Mouse (Mus musculus): ENCODE results near the gene Vdr. TPM values are rescaled to one million over a fixed set of nuclear protein-coding genes. Genes with fewer than 3 reads are reported as not detected.
"Not testable (repeated sequence)": the region's sequence is repeated elsewhere in the genome, so short reads cannot be mapped to it uniquely, and the experiment has no call there.

Vdr gene
- polyA plus RNA-seq, 1 experiment from 2014 or later, result 0.15 TPM

- Histone ChIP-seq H3K27me3 (ENCODE audit: control insufficient read depth, insufficient read depth, low read depth, low read length) (no peaks in the 10 kb centered on the region), H3K9ac (ENCODE audit: low read depth, low read length) (no peak overlapping the region), H3K4me2 (ENCODE audit: low read length) (no peak overlapping the region), H3K36me3 (ENCODE audit: control insufficient read depth, insufficient read depth, low read length) (no peaks in the 10 kb centered on the region), H3K27ac (ENCODE audit: low read length) (no peak overlapping the region), H3K4me3 (ENCODE audit: low read depth, low read length) (no peak overlapping the region), H3K9me3 (replicated peaks; ENCODE audit: control insufficient read depth, low read length, poor library complexity, severe bottlenecking) (no peaks in the 10 kb centered on the region), H3K4me1 (ENCODE audit: control insufficient read depth, insufficient read depth, low read length) (no peaks in the 10 kb centered on the region)
- ATAC-seq, result no peak
- 81% methylated on average over 9 of the region's 9 CpGs for WGBS
Measured at GRCm38 (mm10) chr15:97880441-97880840, 30.0 kb downstream of the Vdr start.

- Histone ChIP-seq H3K36me3 (ENCODE audit: control insufficient read depth, insufficient read depth, low read length) (no peaks in the 10 kb centered on the region), H3K4me3 (ENCODE audit: low read depth, low read length) (no peak overlapping the region), H3K9me3 (replicated peaks; ENCODE audit: control insufficient read depth, low read length, poor library complexity, severe bottlenecking) (no peaks in the 10 kb centered on the region), H3K27ac (ENCODE audit: low read length) (no peak overlapping the region), H3K4me1 (ENCODE audit: control insufficient read depth, insufficient read depth, low read length) (no peaks in the 10 kb centered on the region), H3K4me2 (ENCODE audit: low read length) (no peak overlapping the region), H3K9ac (ENCODE audit: low read depth, low read length) (no peak overlapping the region), H3K27me3 (ENCODE audit: control insufficient read depth, insufficient read depth, low read depth, low read length) (no peaks in the 10 kb centered on the region)
- WGBS, result 90% methylated on average over 7 of the region's 7 CpGs
- no peak for ATAC-seq
Measured at GRCm38 (mm10) chr15:97878696-97879328, 31.6 kb downstream of the Vdr start.

- H3K4me2 ChIP-seq (ENCODE audit: low read length), result no peak overlapping the region
- H3K36me3 ChIP-seq (ENCODE audit: control insufficient read depth, insufficient read depth, low read length), result no peaks in the 10 kb centered on the region
- no peaks in the 10 kb centered on the region for H3K4me1 ChIP-seq (ENCODE audit: control insufficient read depth, insufficient read depth, low read length)
- no peak overlapping the region for H3K4me3 ChIP-seq (ENCODE audit: low read depth, low read length)
- no peaks in the 10 kb centered on the region for H3K9me3 ChIP-seq (replicated peaks; ENCODE audit: control insufficient read depth, low read length, poor library complexity, severe bottlenecking)
- H3K27ac ChIP-seq (ENCODE audit: low read length), result no peak overlapping the region
- H3K27me3 ChIP-seq (ENCODE audit: control insufficient read depth, insufficient read depth, low read depth, low read length), result no peaks in the 10 kb centered on the region
- no peak overlapping the region for H3K9ac ChIP-seq (ENCODE audit: low read depth, low read length)
- ATAC-seq, result no peak
- 90% methylated on average over 8 of the region's 8 CpGs for WGBS
Measured at GRCm38 (mm10) chr15:97875784-97876183, 34.6 kb downstream of the Vdr start.

DNA sequence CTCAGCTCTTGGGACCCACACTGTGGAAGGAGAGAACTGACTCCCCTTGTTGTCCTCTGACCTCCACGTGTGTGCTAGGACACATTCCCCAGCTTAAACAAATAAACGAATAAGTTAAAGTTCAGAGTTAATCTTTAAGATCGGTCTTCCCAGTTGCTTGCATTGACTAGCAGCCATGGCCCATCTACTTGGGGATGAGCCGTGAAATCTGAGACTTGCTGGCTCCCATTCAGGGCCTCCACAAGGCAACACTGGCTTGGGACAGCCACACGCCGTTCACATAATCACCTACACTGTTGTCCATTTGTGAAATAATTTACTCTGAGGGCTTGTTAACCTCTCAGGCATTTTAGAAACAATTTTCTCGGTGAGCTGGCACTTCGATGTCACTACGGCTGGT, 36.7 kb downstream of the Vdr start:
- no peaks in the 10 kb centered on the region for H3K9me3 ChIP-seq (replicated peaks; ENCODE audit: control insufficient read depth, low read length, poor library complexity, severe bottlenecking)
- H3K4me2 ChIP-seq (ENCODE audit: low read length), result no peak overlapping the region
- no peak overlapping the region for H3K27ac ChIP-seq (ENCODE audit: low read length)
- H3K4me3 ChIP-seq (ENCODE audit: low read depth, low read length), result no peak overlapping the region
- WGBS, result 83% methylated on average over 9 of the region's 9 CpGs
- no peaks in the 10 kb centered on the region for H3K27me3 ChIP-seq (ENCODE audit: control insufficient read depth, insufficient read depth, low read depth, low read length)
- no peak overlapping the region for H3K9ac ChIP-seq (ENCODE audit: low read depth, low read length)
- no peak for ATAC-seq
- no peaks in the 10 kb centered on the region for H3K36me3 ChIP-seq (ENCODE audit: control insufficient read depth, insufficient read depth, low read length)
- H3K4me1 ChIP-seq (ENCODE audit: control insufficient read depth, insufficient read depth, low read length), result no peaks in the 10 kb centered on the region

DNA sequence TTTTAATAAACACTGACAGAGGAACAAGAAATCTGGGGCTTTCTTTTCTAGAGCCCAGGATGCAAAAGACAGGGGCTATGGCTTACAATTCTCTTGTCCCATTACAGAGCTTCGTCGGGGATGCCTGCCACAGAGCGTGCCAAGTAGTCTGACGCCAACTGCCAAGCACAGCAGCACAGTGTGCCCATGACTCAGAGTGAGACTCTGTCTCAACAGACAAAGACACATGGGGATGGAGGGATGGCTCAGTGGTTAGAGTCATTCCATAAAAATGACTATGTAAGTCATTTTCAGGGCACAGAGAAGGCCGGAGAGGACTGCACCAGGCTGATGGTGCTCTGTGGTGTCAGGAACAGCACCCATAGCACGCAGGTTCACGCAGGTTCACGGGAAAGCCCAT, 38.3 kb downstream of the Vdr start:
- 91% methylated on average over 8 of the region's 8 CpGs for WGBS
- Histone ChIP-seq H3K9ac (ENCODE audit: low read depth, low read length) (no peak overlapping the region), H3K4me2 (ENCODE audit: low read length) (no peak overlapping the region), H3K27ac (ENCODE audit: low read length) (no peak overlapping the region), H3K9me3 (replicated peaks; ENCODE audit: control insufficient read depth, low read length, poor library complexity, severe bottlenecking) (no peaks in the 10 kb centered on the region), H3K27me3 (ENCODE audit: control insufficient read depth, insufficient read depth, low read depth, low read length) (no peaks in the 10 kb centered on the region), H3K36me3 (ENCODE audit: control insufficient read depth, insufficient read depth, low read length) (no peaks in the 10 kb centered on the region), H3K4me1 (ENCODE audit: control insufficient read depth, insufficient read depth, low read length) (no peaks in the 10 kb centered on the region), H3K4me3 (ENCODE audit: low read depth, low read length) (no peak overlapping the region)
- ATAC-seq, result no peak

DNA sequence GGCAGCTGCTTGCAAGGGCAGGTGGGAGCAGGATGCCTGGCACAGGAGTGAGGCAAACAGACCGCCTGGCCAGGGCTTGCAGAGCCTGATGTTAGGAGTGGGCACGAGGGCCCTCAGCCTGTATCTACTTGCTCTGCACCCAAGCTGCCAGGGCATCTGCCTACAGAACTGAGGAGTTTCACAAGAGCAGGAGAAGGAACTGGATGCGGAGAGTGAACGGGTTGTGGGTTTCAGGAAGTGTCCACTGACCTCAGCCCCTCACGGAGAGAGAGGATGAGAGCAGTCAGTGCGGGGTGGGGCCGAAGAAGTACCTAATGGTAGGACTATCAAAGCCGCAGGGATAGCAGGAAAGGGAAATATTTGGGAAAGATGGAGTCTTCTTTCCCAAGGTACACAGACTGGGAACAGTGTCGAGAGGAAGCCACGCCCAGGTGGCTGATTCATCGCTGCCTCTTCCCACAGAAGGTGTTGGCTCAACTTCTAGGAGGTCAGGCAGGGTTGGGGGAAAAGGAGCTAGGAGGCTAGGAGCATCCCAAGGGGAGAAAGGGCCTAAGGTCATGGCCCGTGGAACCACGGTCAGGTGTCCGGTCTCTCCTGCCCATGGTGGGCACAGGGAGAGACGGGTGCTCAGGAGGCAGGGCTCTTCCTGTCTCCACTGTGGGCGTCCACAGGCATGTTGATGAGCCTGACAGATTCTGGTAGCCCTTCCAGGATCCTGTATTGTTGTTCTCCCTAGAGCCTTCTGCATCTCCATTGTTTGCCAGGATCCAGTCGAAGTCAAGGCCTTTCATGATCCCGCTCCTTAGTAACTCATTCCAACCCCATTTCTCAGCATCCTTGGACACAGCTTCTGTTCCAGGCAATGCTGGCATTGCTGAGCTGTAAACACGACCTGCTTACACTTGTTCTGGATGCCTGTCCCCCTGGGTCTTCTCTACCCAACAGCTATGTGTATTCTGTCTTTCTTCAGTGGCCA, 39.1 kb downstream of the Vdr start:
- H3K9me3 ChIP-seq (replicated peaks; ENCODE audit: control insufficient read depth, low read length, poor library complexity, severe bottlenecking), result no peaks in the 10 kb centered on the region
- H3K27ac ChIP-seq (ENCODE audit: low read length), result no peak overlapping the region
- H3K9ac ChIP-seq (ENCODE audit: low read depth, low read length), result no peak overlapping the region
- H3K4me3 ChIP-seq (ENCODE audit: low read depth, low read length), result no peak overlapping the region
- H3K36me3 ChIP-seq (ENCODE audit: control insufficient read depth, insufficient read depth, low read length), result no peaks in the 10 kb centered on the region
- WGBS, result 86% methylated on average over 19 of the region's 19 CpGs
- ATAC-seq, result no peak
- H3K4me2 ChIP-seq (ENCODE audit: low read length), result no peak overlapping the region
- no peaks in the 10 kb centered on the region for H3K4me1 ChIP-seq (ENCODE audit: control insufficient read depth, insufficient read depth, low read length)
- H3K27me3 ChIP-seq (ENCODE audit: control insufficient read depth, insufficient read depth, low read depth, low read length), result no peaks in the 10 kb centered on the region

GRCm38 (mm10) chr15:97870116-97870515, 40.3 kb downstream of the Vdr start:
- WGBS, result 75% methylated on average over 4 of the region's 4 CpGs
- H3K36me3 ChIP-seq (ENCODE audit: control insufficient read depth, insufficient read depth, low read length); H3K4me3 ChIP-seq (ENCODE audit: low read depth, low read length); ATAC-seq; H3K9ac ChIP-seq (ENCODE audit: low read depth, low read length); H3K9me3 ChIP-seq (replicated peaks; ENCODE audit: control insufficient read depth, low read length, poor library complexity, severe bottlenecking); H3K27me3 ChIP-seq (ENCODE audit: control insufficient read depth, insufficient read depth, low read depth, low read length); H3K4me2 ChIP-seq (ENCODE audit: low read length); H3K4me1 ChIP-seq (ENCODE audit: control insufficient read depth, insufficient read depth, low read length); H3K27ac ChIP-seq (ENCODE audit: low read length): not testable (repeated sequence)

DNA sequence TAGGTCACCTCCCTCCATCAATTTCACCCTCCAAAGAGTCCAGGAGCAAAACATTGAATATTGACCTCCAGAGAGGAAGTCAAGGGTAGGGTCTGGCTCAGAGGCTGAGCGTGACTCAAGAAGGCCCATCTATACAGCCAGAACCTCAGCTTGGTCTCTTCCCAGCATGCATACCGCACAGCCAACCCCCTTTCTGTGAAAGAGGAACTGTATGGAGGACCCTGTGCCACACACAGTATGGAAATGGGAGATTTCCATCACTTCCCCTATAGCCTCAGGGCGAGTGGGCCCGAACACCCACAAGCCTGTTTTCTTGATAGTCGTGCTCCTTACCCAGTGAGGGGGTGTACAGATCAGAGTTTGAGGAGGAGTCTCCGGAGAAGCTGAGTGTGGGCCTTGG, 41.4 kb downstream of the Vdr start:
- ATAC-seq, result no peak
- no peaks in the 10 kb centered on the region for H3K4me1 ChIP-seq (ENCODE audit: control insufficient read depth, insufficient read depth, low read length)
- H3K36me3 ChIP-seq (ENCODE audit: control insufficient read depth, insufficient read depth, low read length), result no peaks in the 10 kb centered on the region
- H3K4me2 ChIP-seq (ENCODE audit: low read length), result no peak overlapping the region
- no peaks in the 10 kb centered on the region for H3K9me3 ChIP-seq (replicated peaks; ENCODE audit: control insufficient read depth, low read length, poor library complexity, severe bottlenecking)
- 91% methylated on average over 6 of the region's 6 CpGs for WGBS
- H3K9ac ChIP-seq (ENCODE audit: low read depth, low read length), result no peak overlapping the region
- no peaks in the 10 kb centered on the region for H3K27me3 ChIP-seq (ENCODE audit: control insufficient read depth, insufficient read depth, low read depth, low read length)
- H3K27ac ChIP-seq (ENCODE audit: low read length), result no peak overlapping the region
- no peak overlapping the region for H3K4me3 ChIP-seq (ENCODE audit: low read depth, low read length)

DNA sequence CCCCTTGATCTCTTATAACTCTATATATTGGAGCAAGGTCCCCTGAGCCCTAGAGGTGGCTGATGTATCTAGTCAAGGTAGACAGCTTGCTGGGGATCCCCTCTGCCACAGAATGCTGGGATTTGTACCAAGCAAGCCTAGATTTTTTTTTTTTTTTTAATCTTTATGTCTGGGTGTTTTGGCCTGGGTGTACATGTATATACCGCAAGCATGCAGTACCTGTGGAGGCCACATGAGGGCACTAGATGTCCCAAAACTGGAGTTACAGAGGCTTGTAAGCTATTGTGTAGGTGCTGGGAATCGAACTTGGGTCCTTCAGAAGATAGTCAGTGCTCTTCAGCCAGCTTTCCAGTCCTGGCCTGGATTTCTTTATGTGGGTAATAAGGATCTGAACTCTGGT, 44.4 kb downstream of the Vdr start:
- Histone ChIP-seq H3K9me3 (replicated peaks; ENCODE audit: control insufficient read depth, low read length, poor library complexity, severe bottlenecking) (no peaks in the 10 kb centered on the region), H3K36me3 (ENCODE audit: control insufficient read depth, insufficient read depth, low read length) (no peaks in the 10 kb centered on the region), H3K4me1 (ENCODE audit: control insufficient read depth, insufficient read depth, low read length) (peaks cover 3% of the 10 kb centered on the region; the same call in 1 of the 2 replicates), H3K4me2 (ENCODE audit: low read length) (no peak overlapping the region), H3K9ac (ENCODE audit: low read depth, low read length) (no peak overlapping the region), H3K27me3 (ENCODE audit: control insufficient read depth, insufficient read depth, low read depth, low read length) (no peaks in the 10 kb centered on the region), H3K27ac (ENCODE audit: low read length) (no peak overlapping the region), H3K4me3 (ENCODE audit: low read depth, low read length) (no peak overlapping the region)
- no peak for ATAC-seq
- WGBS, result 90% methylated on average over 2 of the region's 2 CpGs

All from midbrain, embryonic 16.5 days (tissue).